Mouse (Mus musculus): ENCODE data around the gene Usp47.
A peak's percentile ranks its signal among the peaks of the same experiment; 100 is the strongest.

Gene Usp47

DNA sequence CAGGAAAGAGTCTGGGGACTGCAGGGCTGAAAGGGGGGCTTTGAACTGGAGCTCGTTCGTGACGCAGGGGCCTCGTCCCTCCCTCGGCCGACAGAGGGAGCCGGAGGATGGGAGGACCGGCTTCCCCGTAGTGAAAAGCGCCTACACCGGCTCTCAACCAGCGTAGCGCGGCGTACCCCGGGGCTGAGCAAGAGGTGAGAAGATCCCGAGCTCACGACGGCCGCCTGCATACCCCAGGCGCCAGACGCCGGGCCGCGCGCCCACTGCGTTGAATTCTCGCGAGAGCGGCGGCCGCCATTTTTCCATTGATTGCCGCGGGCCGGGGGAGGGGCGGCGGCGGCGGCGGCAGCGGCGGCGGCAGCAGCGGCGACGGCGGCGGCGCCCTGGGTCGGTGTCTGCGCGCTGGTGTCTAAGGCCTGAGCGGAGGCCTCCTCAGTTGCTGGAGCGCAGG is at the start of gene Usp47:
TSS of gene Usp47 (plus strand) at position 355 of the 451 bp plus-strand sequence.
- peak; percentile 86 for DNase-seq (ENCODE audit: low spot score)

DNA sequence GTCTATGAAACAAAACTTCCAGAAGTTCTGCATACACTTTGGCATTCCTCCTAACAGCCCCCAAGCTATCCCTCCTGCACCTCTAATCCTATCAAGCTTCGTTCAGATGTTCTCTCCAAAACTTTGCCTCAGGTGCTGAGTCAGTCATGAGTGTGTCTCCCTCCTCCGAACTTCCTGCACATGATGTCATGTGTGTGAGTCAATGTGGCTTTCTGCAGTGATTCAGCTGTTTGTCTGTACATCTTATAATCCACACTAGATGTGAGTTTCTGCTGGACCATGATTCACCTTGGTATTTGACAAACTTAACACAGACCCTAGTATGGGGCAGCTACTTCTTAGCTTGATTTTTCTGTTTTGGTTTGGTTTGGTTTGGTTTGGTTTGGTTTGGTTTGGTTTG is 46.9 kb upstream of the Usp47 start:
- DNase-seq (ENCODE audit: low spot score) = no peak

GRCm38 (mm10) chr7:111977871-111978270 is 45.4 kb upstream of the Usp47 start:
- no peak for DNase-seq (ENCODE audit: low spot score)

DNA sequence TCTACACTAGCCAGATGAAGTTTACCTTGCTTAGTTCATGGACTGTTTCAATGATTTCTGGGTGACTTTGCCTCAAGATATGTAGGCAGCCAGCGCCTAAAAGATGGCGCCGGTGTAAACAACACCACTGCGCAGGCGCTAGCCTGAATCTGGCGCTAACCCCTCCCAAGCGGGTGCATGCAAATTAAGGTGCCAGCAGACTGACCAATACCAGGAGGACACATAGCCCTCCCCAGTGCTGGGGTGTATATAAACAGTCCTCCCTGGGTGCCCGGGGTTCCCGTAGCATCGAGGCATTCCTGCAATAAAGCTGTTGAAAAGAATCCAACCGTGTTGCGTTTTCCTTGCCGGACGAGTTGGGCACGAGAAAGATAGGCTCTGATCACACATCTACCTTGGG is 41.0 kb upstream of the Usp47 start:
- DNase-seq (ENCODE audit: low spot score) = no peak

- no peak for DNase-seq (ENCODE audit: low spot score)
Observed at GRCm38 (mm10) chr7:111984530-111984929, 38.8 kb upstream of the Usp47 start.

DNA sequence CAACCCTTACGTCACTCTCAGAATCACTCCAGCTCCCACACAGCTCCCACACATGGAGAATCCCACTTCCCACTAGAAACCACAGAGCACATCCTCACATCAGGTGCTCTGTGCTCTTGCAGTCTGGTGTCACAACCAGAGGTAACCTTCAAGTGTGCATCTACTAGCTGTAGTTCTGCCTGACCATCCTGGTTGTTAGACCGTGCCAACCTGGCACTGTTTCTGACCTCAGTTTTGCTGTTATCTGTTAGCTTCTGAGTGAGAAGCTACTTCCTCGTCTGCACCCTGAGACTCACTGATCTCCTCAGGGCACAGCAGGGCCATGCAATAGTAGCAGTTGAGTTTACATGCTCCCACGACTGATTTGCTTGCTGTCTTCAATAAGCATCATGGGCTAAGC is 38.0 kb upstream of the Usp47 start:
- DNase-seq (ENCODE audit: low spot score) = no peak

GRCm38 (mm10) chr7:111986906-111987305 is 36.4 kb upstream of the Usp47 start:
- no peak for DNase-seq (ENCODE audit: low spot score)

DNA sequence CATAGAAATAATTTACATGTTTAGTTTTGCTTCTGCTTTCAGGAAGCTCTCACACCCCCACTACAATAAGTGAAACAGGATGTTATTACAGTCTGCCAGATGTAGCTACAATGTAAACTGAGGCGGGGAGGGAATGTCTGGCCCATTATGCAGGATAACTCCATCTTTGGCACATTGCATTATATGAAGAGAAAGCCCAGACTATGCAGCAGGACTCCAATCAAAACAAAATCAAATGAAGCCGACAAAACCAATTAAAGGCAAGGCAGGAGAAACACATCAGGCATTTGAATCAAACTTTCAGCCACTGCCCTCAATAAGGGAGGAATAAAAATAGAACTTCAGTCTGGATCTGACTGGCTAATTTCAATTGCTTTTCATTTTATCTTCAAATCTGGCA is 25.9 kb upstream of the Usp47 start:
- DNase-seq (ENCODE audit: low spot score) = no peak

GRCm38 (mm10) chr7:111998446-111999004 is 24.8 kb upstream of the Usp47 start:
- no peak for DNase-seq (ENCODE audit: low spot score)

DNA sequence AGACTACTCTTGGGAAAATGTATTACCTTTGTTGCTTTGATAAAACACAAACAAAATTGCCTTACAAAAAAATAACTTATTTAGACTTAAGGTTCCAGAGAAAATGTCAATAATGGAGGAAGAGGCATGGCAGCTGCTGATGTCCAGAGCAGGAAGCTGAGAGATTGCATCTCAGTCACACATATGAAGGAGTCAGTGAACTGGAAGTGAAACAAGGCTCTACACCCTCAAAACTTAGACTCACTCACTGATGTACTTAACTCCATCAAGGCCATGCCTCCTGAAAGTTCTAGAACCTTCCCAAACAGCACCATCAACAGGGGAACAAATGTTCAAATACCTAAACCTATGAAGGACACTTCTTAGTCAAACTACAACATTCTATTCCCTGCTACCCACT is 23.9 kb upstream of the Usp47 start:
- DNase-seq (ENCODE audit: low spot score) = no peak

- no peak for DNase-seq (ENCODE audit: low spot score)
Observed at GRCm38 (mm10) chr7:112000166-112000565, 23.1 kb upstream of the Usp47 start.

DNA sequence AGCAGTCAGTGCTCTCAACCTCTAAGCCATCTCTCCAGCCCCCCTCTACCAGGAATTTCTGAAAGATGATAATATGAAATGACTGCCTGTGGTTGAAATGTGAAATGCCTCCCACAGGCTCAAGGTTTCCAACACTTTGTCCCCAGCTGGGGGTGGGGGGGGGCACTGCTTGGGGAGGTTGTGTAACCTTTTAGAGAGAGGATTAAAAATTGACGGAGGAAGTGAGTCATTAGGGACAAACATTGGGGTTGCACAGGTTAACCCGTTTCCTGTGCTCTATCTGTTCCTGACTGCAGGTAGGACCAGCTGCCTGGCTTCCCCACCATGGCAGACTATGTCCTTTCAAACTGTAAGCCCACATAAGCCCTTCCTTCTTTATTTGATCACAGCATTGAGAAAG is 12.8 kb upstream of the Usp47 start:
- DNase-seq (ENCODE audit: low spot score) = no peak

DNA sequence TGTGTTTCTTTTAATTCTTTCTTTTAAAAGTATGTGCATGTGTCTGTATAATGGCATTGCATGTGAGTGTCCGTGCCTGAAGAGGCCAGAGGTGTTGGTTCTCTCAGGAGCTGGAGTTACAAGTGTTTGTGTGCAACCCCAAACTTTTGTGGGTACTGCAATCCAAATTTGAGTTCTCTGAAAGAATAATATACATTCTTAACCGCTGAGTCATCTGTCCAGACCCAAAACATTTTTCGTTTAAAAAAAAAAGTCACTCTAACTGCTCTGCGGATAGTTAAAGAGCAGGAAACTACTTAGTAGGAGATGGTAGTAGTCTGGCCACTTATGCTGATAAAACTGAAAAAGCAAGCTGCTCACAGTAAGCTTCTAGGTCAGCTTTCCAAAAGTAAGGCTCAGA is 12.3 kb upstream of the Usp47 start:
- DNase-seq (ENCODE audit: low spot score) = no peak

- DNase-seq (ENCODE audit: low spot score) = no peak
Observed at GRCm38 (mm10) chr7:112012102-112012501, 11.2 kb upstream of the Usp47 start.

DNA sequence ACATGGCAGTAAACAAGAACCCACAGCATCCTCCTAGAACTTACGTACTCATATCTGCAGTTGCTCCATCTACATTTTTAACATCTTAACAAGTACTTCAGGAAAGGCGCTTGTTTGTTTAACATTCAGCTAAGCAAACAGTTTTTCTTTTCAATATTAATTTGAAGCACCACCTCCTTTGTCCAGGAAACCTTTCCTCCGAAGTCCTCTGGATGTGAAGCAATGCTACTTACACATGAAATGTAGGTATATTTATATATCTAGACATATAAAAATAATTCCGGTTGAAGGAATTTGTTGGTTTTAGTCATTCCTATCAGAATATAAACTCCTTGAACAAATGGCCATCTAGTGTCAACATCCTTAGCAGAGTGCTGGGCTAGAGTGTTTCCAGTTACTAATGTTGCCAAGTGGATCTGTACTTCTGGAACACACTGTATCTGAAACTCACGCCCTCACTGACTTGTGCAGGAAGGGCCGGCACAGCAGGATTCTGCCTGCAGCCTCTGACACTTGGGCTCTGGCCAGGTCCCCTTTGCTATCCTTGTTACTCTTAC is 10.6 kb upstream of the Usp47 start:
- no peak for DNase-seq (ENCODE audit: low spot score)

DNA sequence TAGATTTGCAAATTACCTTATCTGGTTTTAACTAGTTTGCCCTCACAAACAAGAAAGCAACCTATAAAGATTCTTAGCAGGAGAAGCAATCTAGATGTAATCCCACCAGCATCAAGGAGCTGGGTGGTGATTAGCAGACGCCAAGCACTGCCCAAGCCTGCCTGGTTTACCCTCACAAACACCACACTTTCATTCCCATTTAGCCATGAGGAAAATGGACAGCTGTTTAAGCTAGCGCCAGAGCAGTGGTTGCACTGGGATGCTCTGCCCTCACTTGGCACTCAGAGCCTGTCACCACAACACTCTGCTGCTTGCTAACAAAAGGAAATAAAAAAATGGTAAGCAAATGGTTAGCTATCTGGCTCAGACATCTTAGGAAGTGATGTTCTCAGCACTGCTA is 9.2 kb upstream of the Usp47 start:
- DNase-seq (ENCODE audit: low spot score) = no peak

DNA sequence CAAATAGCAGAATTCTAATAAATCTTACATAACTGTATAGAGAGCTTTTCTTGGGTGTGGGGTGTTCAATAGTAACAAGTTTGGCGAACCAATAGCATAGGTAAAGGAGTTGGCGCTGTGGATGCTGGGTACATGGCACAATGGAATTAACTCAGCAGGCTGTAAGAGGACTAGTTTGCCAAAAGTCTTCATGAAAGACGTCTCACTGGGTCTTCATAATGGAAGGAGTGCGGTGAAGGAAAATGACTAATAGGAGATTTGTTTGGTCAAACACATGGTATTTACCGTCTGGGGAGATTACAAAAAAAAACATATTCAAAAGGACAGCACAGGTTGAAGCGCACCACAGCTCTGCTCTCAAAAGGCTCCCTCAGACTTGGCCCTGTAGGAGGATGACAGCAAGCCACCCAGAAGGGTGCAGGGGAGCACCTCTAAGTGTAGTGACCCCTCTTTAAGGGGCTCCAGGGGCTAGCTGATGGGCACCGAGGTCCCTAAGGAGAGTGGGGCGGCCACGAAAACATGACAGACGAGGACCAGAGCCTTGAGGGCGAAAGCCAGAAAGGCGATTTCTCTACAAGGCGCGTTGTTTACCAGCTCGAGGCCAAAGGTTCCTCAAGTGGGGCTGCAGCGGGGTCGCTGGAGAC is 676 bp upstream of the Usp47 start:
- no peak for DNase-seq (ENCODE audit: low spot score)

DNA sequence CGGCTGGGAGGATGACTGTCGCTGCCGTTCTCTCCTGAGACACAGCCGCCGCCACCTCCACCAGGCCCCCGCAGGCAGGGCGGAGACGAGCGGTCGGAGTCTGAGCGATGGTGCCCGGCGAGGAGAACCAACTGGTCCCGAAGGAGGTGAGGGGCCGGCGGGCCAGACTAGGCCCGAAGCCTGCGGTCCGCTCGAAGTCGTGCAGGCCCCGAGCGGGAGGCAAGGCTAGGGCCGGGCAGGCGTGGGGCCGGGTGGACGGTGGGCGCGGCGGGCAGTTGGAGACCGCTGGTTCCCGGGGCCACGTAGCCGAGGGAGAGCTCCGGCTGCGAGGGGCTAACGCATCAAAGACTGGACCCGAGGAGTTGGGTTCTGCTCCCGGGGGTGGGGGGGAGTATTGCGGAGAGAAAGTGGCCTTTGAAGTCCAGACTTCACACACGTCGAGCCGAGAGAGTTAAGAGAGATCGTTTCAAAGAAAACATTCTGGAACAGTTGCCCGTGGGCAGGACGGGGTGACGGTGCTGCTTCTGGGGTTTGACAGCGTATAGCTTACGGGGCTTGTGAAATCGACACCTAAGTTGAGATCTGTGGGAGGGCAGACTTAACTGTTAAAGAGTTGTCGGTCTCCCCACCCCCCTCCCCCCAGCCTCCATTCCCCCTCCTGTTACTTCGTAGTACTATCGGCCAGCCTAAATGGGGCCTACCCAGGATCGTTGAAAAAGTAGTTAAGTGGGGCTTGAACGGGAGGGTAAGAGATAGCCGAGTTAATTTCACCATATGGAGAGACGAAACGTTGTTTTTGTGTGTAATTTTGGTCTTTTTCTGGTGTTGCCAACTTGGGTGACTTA is 519 bp downstream of the Usp47 start:
- DNase-seq (ENCODE audit: low spot score) = peak; percentile 70

DNA sequence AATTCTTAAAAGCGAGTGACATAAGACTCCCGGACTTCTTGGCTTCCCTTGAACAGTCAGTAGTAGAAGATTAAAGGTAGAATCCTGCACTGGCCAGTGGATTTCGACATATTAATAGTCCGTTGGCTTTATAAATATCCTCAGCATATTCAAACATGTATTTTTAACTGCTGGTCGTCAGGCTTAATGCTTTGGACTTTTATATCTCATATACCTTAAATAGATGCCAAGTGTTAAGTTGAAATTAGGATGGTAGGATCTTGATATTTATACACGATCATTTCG is 1.1 kb downstream of the Usp47 start:
- no peak for DNase-seq (ENCODE audit: low spot score)

DNA sequence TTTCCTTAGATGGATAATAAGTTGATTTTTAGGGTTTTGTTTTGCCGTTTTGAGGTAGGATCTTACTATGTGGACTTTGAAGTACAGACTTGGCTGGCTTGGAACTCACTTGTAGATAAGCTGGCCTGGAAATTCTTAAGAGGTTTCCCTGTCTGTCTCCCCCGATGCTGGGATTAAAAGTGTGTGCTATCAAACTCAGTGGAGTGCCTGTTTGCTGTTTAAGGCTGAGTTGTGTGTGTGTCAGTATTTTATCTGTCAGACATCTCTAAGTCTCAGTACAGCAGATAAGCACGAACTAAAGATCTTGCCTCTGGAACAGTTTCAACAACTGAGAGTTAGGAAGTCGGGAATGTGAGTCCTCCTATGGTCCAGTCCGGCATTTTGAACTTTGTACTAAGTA is 1.6 kb downstream of the Usp47 start:
- no peak for DNase-seq (ENCODE audit: low spot score)

DNA sequence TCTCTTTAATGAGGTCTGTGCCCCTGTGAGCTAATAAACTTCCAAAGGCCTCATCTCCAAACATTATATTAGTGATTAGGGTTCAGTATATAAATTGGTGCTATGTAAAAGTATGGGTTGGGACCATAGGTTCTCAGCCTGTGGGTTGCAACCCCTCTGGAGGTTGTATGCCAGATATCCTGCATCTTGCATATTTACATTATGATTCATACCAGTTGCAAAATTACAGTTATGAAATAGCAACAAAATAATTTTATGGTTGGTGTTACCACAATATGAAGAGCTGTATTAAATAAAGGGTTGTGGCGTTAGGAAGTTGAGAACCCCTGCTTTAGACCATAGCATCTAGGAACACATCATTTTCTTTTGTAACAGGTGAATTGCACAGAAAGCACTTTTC is 7.3 kb downstream of the Usp47 start:
- no peak for DNase-seq (ENCODE audit: low spot score)

DNA sequence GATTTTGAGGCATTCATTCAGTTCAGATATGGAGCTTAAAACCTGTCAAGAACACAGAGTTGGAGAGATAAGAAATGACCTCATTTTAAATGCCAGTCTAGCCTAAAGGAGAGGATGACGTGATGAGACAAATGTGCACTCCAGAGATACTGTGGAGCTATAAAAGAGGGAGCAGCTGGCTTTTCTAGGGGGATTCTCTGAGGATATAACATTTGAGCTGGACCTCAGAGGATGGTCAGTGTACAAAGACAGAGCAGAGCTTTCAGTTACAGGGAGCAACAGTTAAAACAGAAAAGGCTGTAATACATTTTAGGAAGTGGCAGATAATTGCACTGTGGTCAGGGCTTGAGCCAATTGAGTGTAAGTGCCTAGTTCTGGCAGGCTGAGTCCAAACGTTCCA is 12.5 kb downstream of the Usp47 start:
- no peak for DNase-seq (ENCODE audit: low spot score)

DNA sequence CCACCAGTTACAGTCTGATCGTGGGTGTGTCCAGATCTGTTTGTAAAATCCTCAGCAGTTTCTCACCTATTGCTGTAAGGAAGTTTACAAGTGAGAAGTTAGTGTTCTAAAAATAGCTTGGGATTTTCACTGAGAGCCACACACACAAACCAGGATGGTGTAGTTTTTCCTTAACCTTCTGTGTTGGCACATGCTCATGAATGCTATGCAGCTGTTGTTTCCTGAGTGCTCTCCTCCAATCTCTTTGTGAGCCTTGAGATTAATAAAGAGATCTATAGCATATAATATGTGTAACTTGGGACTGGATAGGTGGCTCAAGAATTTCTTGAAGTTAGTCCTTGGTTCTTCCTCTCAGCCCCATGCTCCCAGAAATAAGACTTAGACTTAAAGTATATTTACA is 13.3 kb downstream of the Usp47 start:
- no peak for DNase-seq (ENCODE audit: low spot score)
